In genomic region chr4:133599571-133600073, GRCm38 (mm10) we compare ENCODE assay signal across 8 mouse cellular contexts. TPM values are rescaled to one million over a fixed set of nuclear protein-coding genes. Genes with fewer than 3 reads are reported as not detected.
DNase-seq lines count a peak whose midpoint lies in the region; ATAC-seq and TF ChIP-seq lines count a peak whose summit lies in the region.

No protein-coding gene starts in this region.

- H3K9me3 ChIP-seq in forebrain, postnatal 0 days (ENCODE audit: low read length): no peaks in the 10 kb centered on the region
- no peaks in the 10 kb centered on the region for H3K9me3 ChIP-seq in neural tube, embryonic 15.5 days (replicated peaks)

- H3K4me2 ChIP-seq in forebrain, postnatal 0 days (ENCODE audit: low read depth): peak overlapping the region; percentile 67
- peak overlapping the region; percentile 71 for H3K4me2 ChIP-seq in neural tube, embryonic 15.5 days

- H3K27ac ChIP-seq in cerebellum, adult 2 months (ENCODE audit: insufficient read depth, low read length): no peak overlapping the region
- H3K27ac ChIP-seq in forebrain, postnatal 0 days (ENCODE audit: low read depth, low read length): no peak overlapping the region
- H3K27ac ChIP-seq in layer of hippocampus, adult 2 months: no peak overlapping the region
- no peak overlapping the region for H3K27ac ChIP-seq in neural tube, embryonic 15.5 days (replicated peaks)

- H3K27me3 ChIP-seq in cerebellum, adult 2 months (ENCODE audit: control insufficient read depth, insufficient read depth, low read length): no peaks in the 10 kb centered on the region
- peaks cover 32% of the 10 kb centered on the region for H3K27me3 ChIP-seq in forebrain, postnatal 0 days (ENCODE audit: insufficient read depth, low read length)
- H3K27me3 ChIP-seq in neural tube, embryonic 15.5 days (replicated peaks): peaks cover 59% of the 10 kb centered on the region

- ATAC-seq in forebrain, postnatal 0 days: peak; percentile 97
- peak; percentile 76 for ATAC-seq in neural tube, embryonic 15.5 days (ENCODE audit: low FRiP score)

- 1% methylated on average over 50 of the region's 50 CpGs for WGBS in cerebellum, adult 2 months
- WGBS in forebrain, postnatal 0 days: under 1% methylated on average over 48 of the region's 50 CpGs
- 1% methylated on average over 50 of the region's 50 CpGs for WGBS in lung, adult 2 months
- 0% methylated on average over 49 of the region's 50 CpGs for WGBS in neural tube, embryonic 15.5 days

- peaks cover 7% of the 10 kb centered on the region; the same call in 1 of the 2 replicates for H3K4me1 ChIP-seq in cerebellum, adult 2 months (ENCODE audit: control insufficient read depth, insufficient read depth, low read length)
- no peaks in the 10 kb centered on the region for H3K4me1 ChIP-seq in forebrain, postnatal 0 days (ENCODE audit: insufficient read depth)
- H3K4me1 ChIP-seq in lung, adult 2 months (ENCODE audit: control insufficient read depth, insufficient read depth, low read length): peaks cover 6% of the 10 kb centered on the region
- peaks cover 19% of the 10 kb centered on the region for H3K4me1 ChIP-seq in neural tube, embryonic 15.5 days

- peak; percentile 71 for DNase-seq in MEL-GATA-1-ER (ENCODE audit: extremely low read depth, low read depth)
- peak; percentile 78 to 80 for DNase-seq in cerebellum, adult 2 months
- peak; percentile 63 for DNase-seq in forebrain, postnatal 0 days
- peak; percentile 91 for DNase-seq in heart, postnatal 4 days
- peak; percentile 65 to 67 for DNase-seq in layer of hippocampus, adult 2 months (ENCODE audit: low spot score in 2 of 2)
- peak; percentile 89 for DNase-seq in lung, adult 2 months
- DNase-seq in testis, postnatal 10 days (ENCODE audit: low spot score): peak; percentile 88

- H3K4me3 ChIP-seq in cerebellum, adult 2 months (replicated peaks; ENCODE audit: insufficient read depth, low read depth, low read length): peak overlapping the region; percentile 64
- H3K4me3 ChIP-seq in forebrain, postnatal 0 days (ENCODE audit: low read depth, low read length): peak overlapping the region; percentile 33
- H3K4me3 ChIP-seq in layer of hippocampus, adult 2 months: peak overlapping the region; percentile 68
- H3K4me3 ChIP-seq in lung, adult 2 months (replicated peaks; ENCODE audit: extremely low read depth, low read depth, low read length): peak overlapping the region; percentile 77
- peak overlapping the region; percentile 43 for H3K4me3 ChIP-seq in neural tube, embryonic 15.5 days (replicated peaks)

- peaks cover 11% of the 10 kb centered on the region for H3K36me3 ChIP-seq in forebrain, postnatal 0 days (ENCODE audit: insufficient read depth)
- peaks cover 11% of the 10 kb centered on the region for H3K36me3 ChIP-seq in neural tube, embryonic 15.5 days

- no peak for TF ChIP-seq CTCF in cerebellum, adult 2 months (IDR thresholded peaks at IDR 0.05; ENCODE audit: borderline replicate concordance, insufficient read depth, low read depth, low read length)
- no peak for TF ChIP-seq CTCF in forebrain, postnatal 0 days (IDR thresholded peaks at IDR 0.05; ENCODE audit: low read depth)
- no peak for TF ChIP-seq CTCF in layer of hippocampus, adult 2 months (conservative IDR thresholded peaks at IDR 0.05)
- TF ChIP-seq CTCF in lung, adult 2 months (IDR thresholded peaks at IDR 0.05; ENCODE audit: insufficient read depth, low read length): no peak

- no peak for TF ChIP-seq POLR2A in cerebellum, adult 2 months (IDR thresholded peaks at IDR 0.05; ENCODE audit: borderline replicate concordance, insufficient read depth, low read length)
- peak; percentile 25; the same call in 1 of the 2 replicates for TF ChIP-seq POLR2A in lung, adult 2 months (IDR thresholded peaks at IDR 0.05; ENCODE audit: borderline replicate concordance, extremely low read depth, low read depth, low read length)

- H3K9ac ChIP-seq in forebrain, postnatal 0 days: no peak overlapping the region
- H3K9ac ChIP-seq in neural tube, embryonic 15.5 days (replicated peaks): peak overlapping the region; percentile 42; the same call in 1 of the 2 replicates

RNA-seq across cellular contexts. Expression of gene Sfn, which starts 2.3 kb away (rescaled TPM):
- 4.2 and 4.8 TPM in 2 replicates for polyA plus RNA-seq in cerebellum, adult 2 months (2012; rRNA removed)
- total RNA-seq in forebrain, postnatal 0 days (2014; rRNA removed): 3.2 and 3.3 TPM in 2 replicates
- 0.62 and 0.88 TPM in 2 replicates for polyA plus RNA-seq in forebrain, postnatal 0 days (2015; fragmentation: Nextera tagmentation; extraction: Ambion mirVana)
- 1 to 10 TPM; 1.3 to 1.4 TPM for total RNA-seq in heart, postnatal 4 days (2021)
- 1 to 10 TPM; 1.6 to 1.8 TPM for total RNA-seq in layer of hippocampus, adult 2 months (2021)
- polyA plus RNA-seq in lung, adult 2 months (2012; rRNA removed): 13.0 and 107 TPM in 2 replicates
- polyA plus RNA-seq in neural tube, embryonic 15.5 days (2015; fragmentation: Nextera tagmentation; extraction: Ambion mirVana): 1.7 and 32.5 TPM in 2 replicates

RNA-seq across cellular contexts. Expression of gene Gpn2, which starts 15.5 kb away (rescaled TPM):
- 23.6 and 23.9 TPM in 2 replicates for polyA plus RNA-seq in cerebellum, adult 2 months (2012; rRNA removed)
- total RNA-seq in forebrain, postnatal 0 days (2014; rRNA removed): 18.5 and 20.5 TPM in 2 replicates
- polyA plus RNA-seq in forebrain, postnatal 0 days (2015; fragmentation: Nextera tagmentation; extraction: Ambion mirVana): 16.8 and 19.7 TPM in 2 replicates
- 10 to 100 TPM; 11.0 to 11.1 TPM for total RNA-seq in heart, postnatal 4 days (2021)
- 10 to 100 TPM; 10.7 to 11.6 TPM for total RNA-seq in layer of hippocampus, adult 2 months (2021)
- polyA plus RNA-seq in lung, adult 2 months (2012; rRNA removed): 40.8 and 43.3 TPM in 2 replicates
- 17.0 and 17.2 TPM in 2 replicates for polyA plus RNA-seq in neural tube, embryonic 15.5 days (2015; fragmentation: Nextera tagmentation; extraction: Ambion mirVana)

RNA-seq across cellular contexts. Expression of gene Gpatch3, which starts 25.1 kb away (rescaled TPM):
- 9.4 and 10.2 TPM in 2 replicates for polyA plus RNA-seq in cerebellum, adult 2 months (2012; rRNA removed)
- 8.4 and 11.8 TPM in 2 replicates for total RNA-seq in forebrain, postnatal 0 days (2014; rRNA removed)
- polyA plus RNA-seq in forebrain, postnatal 0 days (2015; fragmentation: Nextera tagmentation; extraction: Ambion mirVana): 4.2 and 5.4 TPM in 2 replicates
- total RNA-seq in heart, postnatal 4 days (2021): 1 to 10 TPM; 5.2 to 6.0 TPM
- total RNA-seq in layer of hippocampus, adult 2 months (2021): 10 to 100 TPM in 1 of 2 experiments, 1 to 10 TPM in 1; 6.5 to 10.3 TPM
- polyA plus RNA-seq in lung, adult 2 months (2012; rRNA removed): 5.0 and 5.2 TPM in 2 replicates
- polyA plus RNA-seq in neural tube, embryonic 15.5 days (2015; fragmentation: Nextera tagmentation; extraction: Ambion mirVana): 5.8 TPM in 2 replicates

RNA-seq across cellular contexts. Expression of gene Nr0b2, which starts 46.4 kb away (rescaled TPM):
- polyA plus RNA-seq in cerebellum, adult 2 months (2012; rRNA removed): 2.1 and 2.6 TPM in 2 replicates
- not detected in 2 replicates for total RNA-seq in forebrain, postnatal 0 days (2014; rRNA removed)
- not detected in 2 replicates for polyA plus RNA-seq in forebrain, postnatal 0 days (2015; fragmentation: Nextera tagmentation; extraction: Ambion mirVana)
- total RNA-seq in heart, postnatal 4 days (2021): 10 to 100 TPM in 1 of 2 experiments, 1 to 10 TPM in 1; 8.0 to 11.5 TPM
- not detected for total RNA-seq in layer of hippocampus, adult 2 months (2021)
- 0.36 and 0.54 TPM in 2 replicates for polyA plus RNA-seq in lung, adult 2 months (2012; rRNA removed)
- polyA plus RNA-seq in neural tube, embryonic 15.5 days (2015; fragmentation: Nextera tagmentation; extraction: Ambion mirVana): 0.13 and 0.47 TPM in 2 replicates

RNA-seq across cellular contexts. Expression of gene Zdhhc18, which starts 50.3 kb away (rescaled TPM):
- polyA plus RNA-seq in cerebellum, adult 2 months (2012; rRNA removed): 51.8 and 58.7 TPM in 2 replicates
- total RNA-seq in forebrain, postnatal 0 days (2014; rRNA removed): 14.8 and 21.2 TPM in 2 replicates
- polyA plus RNA-seq in forebrain, postnatal 0 days (2015; fragmentation: Nextera tagmentation; extraction: Ambion mirVana): 9.3 and 9.6 TPM in 2 replicates
- 10 to 100 TPM; 21.4 to 22.1 TPM for total RNA-seq in heart, postnatal 4 days (2021)
- 10 to 100 TPM; 37.1 to 38.0 TPM for total RNA-seq in layer of hippocampus, adult 2 months (2021)
- 79.1 and 85.6 TPM in 2 replicates for polyA plus RNA-seq in lung, adult 2 months (2012; rRNA removed)
- polyA plus RNA-seq in neural tube, embryonic 15.5 days (2015; fragmentation: Nextera tagmentation; extraction: Ambion mirVana): 4.3 and 7.0 TPM in 2 replicates
